Mouse (Mus musculus): ENCODE results near the gene Sstr1. TPM values are rescaled to one million over a fixed set of nuclear protein-coding genes. Genes with fewer than 3 reads are reported as not detected.
A peak's percentile ranks its signal among the peaks of the same experiment; 100 is the strongest.

Sstr1 gene
- 39.9 and 49.7 TPM in 2 replicates for total RNA-seq (2014; rRNA removed)
- polyA plus RNA-seq (2015; fragmentation: Nextera tagmentation; extraction: Ambion mirVana), result 13.4 and 17.3 TPM in 2 replicates

DNA sequence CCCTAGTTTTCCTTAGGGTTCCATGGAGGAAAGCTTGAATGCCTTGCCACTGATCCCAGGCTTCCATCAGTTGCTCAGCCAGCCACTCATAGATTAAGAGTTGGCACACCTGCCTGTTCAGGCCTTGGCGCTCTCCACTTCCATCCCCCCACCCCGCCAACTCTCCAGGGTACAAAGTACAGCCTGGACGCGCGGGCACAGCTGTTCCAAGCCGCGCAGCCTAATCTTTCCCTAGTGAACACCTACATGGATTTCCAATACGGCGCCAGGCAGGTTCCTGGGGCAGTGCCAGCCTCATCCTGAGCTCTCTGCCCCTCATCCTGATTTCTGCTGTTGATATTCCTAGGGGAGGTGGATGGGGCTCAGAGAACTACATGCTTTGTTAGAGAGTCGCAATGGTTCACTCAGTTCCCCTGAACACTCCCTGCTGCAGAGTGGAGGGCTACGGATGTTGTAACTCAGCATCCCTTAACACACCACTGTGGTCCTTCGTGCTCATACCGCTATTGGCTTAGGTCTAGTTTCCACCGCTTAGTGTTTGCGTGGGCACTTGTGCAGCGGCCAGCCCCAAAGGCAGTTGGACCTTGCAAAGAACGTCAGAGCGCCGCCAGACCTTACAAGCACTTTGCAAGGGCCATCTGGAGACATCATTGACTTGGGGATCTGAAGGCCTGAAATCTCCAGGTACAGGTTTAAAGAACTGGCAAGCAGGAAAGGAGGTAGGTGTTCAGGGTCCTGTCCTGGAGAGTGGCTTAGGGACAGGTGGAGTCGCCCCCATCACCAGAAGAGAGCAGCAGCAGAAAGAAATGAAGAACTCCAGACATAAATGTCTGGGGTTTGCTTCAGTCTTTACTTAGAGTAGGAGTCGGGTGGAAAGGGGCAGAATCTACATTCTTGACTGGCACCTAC lies at the start of gene Sstr1:
Gene Sstr1, plus strand, starts transcription at position 610 of the 909 bp plus-strand sequence.
- DNase-seq (ENCODE audit: low spot score) (peak; percentile 12), ATAC-seq (ENCODE audit: low FRiP score) (0 out of 2 replicates have a peak, but pooled peaks have one; percentile 13)
- peak within 1 kb of the TSS; percentile 92 for H3K4me2 ChIP-seq (ENCODE audit: low read depth, low read length, poor library complexity, severe bottlenecking)
- no peaks in the 10 kb centered on the region for H3K27me3 ChIP-seq (ENCODE audit: insufficient read depth, low read length)
- H3K9me3 ChIP-seq (ENCODE audit: low read length), result no peaks in the 10 kb centered on the region
- H3K36me3 ChIP-seq (ENCODE audit: insufficient read depth, low read length), result no peaks in the 10 kb centered on the region
- H3K4me3 ChIP-seq (ENCODE audit: low read depth, low read length), result peak within 1 kb of the TSS; percentile 68
- no peak; the same call in 1 of the 2 replicates for TF ChIP-seq CTCF (IDR thresholded peaks at IDR 0.05)
- H3K9ac ChIP-seq (replicated peaks; ENCODE audit: low read length, poor library complexity, severe bottlenecking), result peak within 1 kb of the TSS; percentile 51
- WGBS, result 12% methylated on average over 21 of the region's 21 CpGs
- 0 out of 2 replicates have a peak within 1 kb of the TSS, but pooled peaks have one; percentile 1 for H3K27ac ChIP-seq (ENCODE audit: low read depth, low read length)
- H3K4me1 ChIP-seq (ENCODE audit: insufficient read depth, low read length), result peaks cover 4% of the 10 kb centered on the region

DNA sequence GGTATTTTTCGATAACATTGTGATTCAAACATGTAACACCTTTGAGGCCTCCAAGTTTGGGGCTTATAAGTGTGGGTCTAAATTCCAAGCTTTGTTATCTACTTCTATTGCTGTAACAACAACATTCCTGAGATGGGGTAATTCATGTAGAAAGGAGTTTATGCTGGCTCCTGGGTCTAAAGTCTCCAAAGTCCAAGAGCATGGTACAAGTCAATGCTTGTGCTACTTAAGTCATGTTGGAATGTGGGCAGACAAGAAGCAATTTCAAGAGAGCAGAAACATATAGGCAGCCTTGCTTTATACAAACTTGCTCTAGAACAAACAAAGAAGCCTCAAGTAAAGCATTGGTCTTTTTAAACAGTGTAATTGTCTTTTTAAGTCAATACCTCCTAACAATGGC lies 12.8 kb upstream of the Sstr1 start:
- TF ChIP-seq CTCF (IDR thresholded peaks at IDR 0.05), result no peak
- no peak overlapping the region for H3K9ac ChIP-seq (replicated peaks; ENCODE audit: low read length, poor library complexity, severe bottlenecking)
- H3K4me2 ChIP-seq (ENCODE audit: low read depth, low read length, poor library complexity, severe bottlenecking), result no peak overlapping the region
- H3K36me3 ChIP-seq (ENCODE audit: insufficient read depth, low read length), result no peaks in the 10 kb centered on the region
- no peaks in the 10 kb centered on the region for H3K4me1 ChIP-seq (ENCODE audit: insufficient read depth, low read length)
- H3K27me3 ChIP-seq (ENCODE audit: insufficient read depth, low read length), result no peaks in the 10 kb centered on the region
- 88% methylated on average over 1 of the region's 1 CpGs for WGBS
- no peak overlapping the region for H3K4me3 ChIP-seq (ENCODE audit: low read depth, low read length)
- no peak overlapping the region for H3K27ac ChIP-seq (ENCODE audit: low read depth, low read length)
- no peak for ATAC-seq (ENCODE audit: low FRiP score)
- no peaks in the 10 kb centered on the region for H3K9me3 ChIP-seq (ENCODE audit: low read length)
- no peak for DNase-seq (ENCODE audit: low spot score)

DNA sequence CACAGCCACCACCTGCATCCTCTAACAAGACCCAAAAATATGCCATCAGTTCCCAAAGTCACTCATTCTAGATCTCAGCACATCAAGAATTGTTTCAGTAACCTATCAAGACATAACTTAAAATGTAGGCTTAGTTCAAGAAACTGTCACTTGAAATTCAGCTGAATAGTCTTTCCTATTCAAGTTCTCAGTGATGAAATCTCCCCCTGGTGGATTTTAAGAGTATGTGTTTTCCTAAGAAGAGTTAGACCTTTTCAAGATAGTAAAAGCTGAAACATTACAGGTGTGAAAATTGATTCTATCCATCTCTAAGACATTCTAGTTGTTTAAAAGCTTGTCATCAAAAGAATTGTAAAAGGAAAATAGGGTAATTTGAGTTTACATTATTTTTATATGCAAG lies 10.4 kb upstream of the Sstr1 start:
- H3K4me1 ChIP-seq (ENCODE audit: insufficient read depth, low read length), result no peaks in the 10 kb centered on the region
- DNase-seq (ENCODE audit: low spot score) (no peak), ATAC-seq (ENCODE audit: low FRiP score) (no peak)

GRCm38 (mm10) chr12:58207956-58208355 lies 3.6 kb upstream of the Sstr1 start:
- 82% methylated on average over 1 of the region's 1 CpGs for WGBS
- H3K4me2 ChIP-seq (ENCODE audit: low read depth, low read length, poor library complexity, severe bottlenecking), result no peak overlapping the region
- TF ChIP-seq CTCF (IDR thresholded peaks at IDR 0.05), result no peak
- peaks cover 2% of the 10 kb centered on the region for H3K4me1 ChIP-seq (ENCODE audit: insufficient read depth, low read length)
- H3K27me3 ChIP-seq (ENCODE audit: insufficient read depth, low read length), result no peaks in the 10 kb centered on the region
- no peak overlapping the region for H3K9ac ChIP-seq (replicated peaks; ENCODE audit: low read length, poor library complexity, severe bottlenecking)
- no peak overlapping the region for H3K4me3 ChIP-seq (ENCODE audit: low read depth, low read length)
- no peaks in the 10 kb centered on the region for H3K9me3 ChIP-seq (ENCODE audit: low read length)
- no peak for DNase-seq (ENCODE audit: low spot score)
- H3K36me3 ChIP-seq (ENCODE audit: insufficient read depth, low read length), result no peaks in the 10 kb centered on the region
- no peak for ATAC-seq (ENCODE audit: low FRiP score)
- no peak overlapping the region for H3K27ac ChIP-seq (ENCODE audit: low read depth, low read length)

More for the DNA sequence above, 10.4 kb upstream of the Sstr1 start:
- H3K27ac ChIP-seq (ENCODE audit: low read depth, low read length), result no peak overlapping the region
- TF ChIP-seq CTCF (IDR thresholded peaks at IDR 0.05), result peak; percentile 73
- H3K9me3 ChIP-seq (ENCODE audit: low read length), result no peaks in the 10 kb centered on the region
- H3K4me2 ChIP-seq (ENCODE audit: low read depth, low read length, poor library complexity, severe bottlenecking), result no peak overlapping the region
- no peaks in the 10 kb centered on the region for H3K36me3 ChIP-seq (ENCODE audit: insufficient read depth, low read length)
- no peak overlapping the region for H3K9ac ChIP-seq (replicated peaks; ENCODE audit: low read length, poor library complexity, severe bottlenecking)
- H3K27me3 ChIP-seq (ENCODE audit: insufficient read depth, low read length), result no peaks in the 10 kb centered on the region
- H3K4me3 ChIP-seq (ENCODE audit: low read depth, low read length), result no peak overlapping the region

DNA sequence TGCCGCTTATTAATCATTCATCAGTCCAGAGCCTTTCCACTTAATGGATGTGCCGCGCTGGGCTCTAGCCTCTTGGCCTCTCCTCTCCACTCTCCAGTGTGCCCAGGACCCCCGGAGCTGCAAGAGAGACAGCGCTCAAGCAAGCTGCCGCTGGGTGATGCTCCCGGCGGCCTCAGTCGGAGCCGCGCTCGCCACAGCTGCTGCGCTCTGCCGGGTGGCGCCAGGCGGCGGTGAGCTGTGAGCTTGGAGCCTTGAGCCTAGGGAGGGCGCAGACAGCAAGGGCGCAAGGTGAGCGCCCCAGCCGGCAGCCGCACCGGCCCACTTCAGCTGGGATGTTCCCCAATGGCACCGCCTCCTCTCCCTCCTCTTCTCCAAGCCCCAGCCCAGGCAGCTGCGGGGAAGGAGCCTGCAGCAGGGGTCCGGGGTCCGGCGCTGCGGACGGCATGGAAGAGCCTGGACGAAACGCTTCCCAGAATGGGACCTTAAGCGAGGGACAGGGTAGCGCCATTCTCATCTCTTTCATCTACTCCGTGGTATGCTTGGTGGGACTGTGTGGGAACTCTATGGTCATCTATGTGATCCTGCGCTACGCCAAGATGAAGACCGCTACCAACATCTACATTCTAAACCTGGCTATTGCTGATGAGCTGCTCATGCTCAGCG lies 820 bp downstream of the Sstr1 start:
- DNase-seq (ENCODE audit: low spot score) (peak; percentile 48), ATAC-seq (ENCODE audit: low FRiP score) (peak; percentile 64)
- Histone ChIP-seq H3K4me2 (ENCODE audit: low read depth, low read length, poor library complexity, severe bottlenecking) (peak overlapping the region; percentile 92), H3K9ac (replicated peaks; ENCODE audit: low read length, poor library complexity, severe bottlenecking) (peak overlapping the region; percentile 51), H3K4me1 (ENCODE audit: insufficient read depth, low read length) (peaks cover 4% of the 10 kb centered on the region), H3K4me3 (ENCODE audit: low read depth, low read length) (peak overlapping the region; percentile 68), H3K27ac (ENCODE audit: low read depth, low read length) (0 out of 2 replicates have a peak overlapping the region, but pooled peaks have one; percentile 1), H3K9me3 (ENCODE audit: low read length) (no peaks in the 10 kb centered on the region), H3K27me3 (ENCODE audit: insufficient read depth, low read length) (no peaks in the 10 kb centered on the region), H3K36me3 (ENCODE audit: insufficient read depth, low read length) (no peaks in the 10 kb centered on the region)
- peak; percentile 54 for TF ChIP-seq CTCF (IDR thresholded peaks at IDR 0.05)
- WGBS, result under 1% methylated on average over 38 of the region's 39 CpGs

All from midbrain, postnatal 0 days (tissue).